Comparison of ENCODE assay signal across 8 mouse cellular contexts in the genomic region with DNA sequence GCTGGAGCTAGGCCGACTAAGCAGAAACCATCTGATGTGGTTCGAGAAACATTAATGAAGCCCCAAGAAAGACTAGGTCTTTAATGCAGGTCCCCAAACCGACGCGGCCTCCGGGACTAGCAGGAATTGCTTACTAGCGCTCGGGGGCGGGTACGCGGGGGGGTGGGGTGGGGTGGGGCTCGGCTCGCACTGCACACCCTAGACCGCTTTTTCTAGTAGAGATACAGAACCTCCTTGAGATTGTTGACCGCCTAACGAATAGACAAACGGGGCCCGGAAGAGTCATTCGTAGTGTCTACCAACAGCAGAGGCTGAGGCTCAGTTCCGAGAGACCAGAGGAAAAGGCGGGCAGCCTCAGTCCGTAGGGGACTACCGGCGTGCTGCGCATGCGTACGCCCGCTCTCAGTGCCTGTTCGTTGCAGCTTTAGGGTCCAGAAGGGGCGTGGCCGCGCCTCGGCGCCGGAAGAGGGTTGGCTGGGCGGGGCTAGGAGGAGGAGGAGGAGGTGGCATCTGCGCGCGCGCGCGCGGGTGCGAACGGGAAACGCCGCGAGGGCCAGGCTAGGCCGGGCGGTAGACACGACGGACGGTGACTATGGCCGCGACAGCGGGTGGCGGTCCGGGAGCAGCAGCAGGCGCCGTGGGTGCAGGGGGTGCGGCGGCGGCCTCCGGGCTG. TPM values are rescaled to one million over a fixed set of nuclear protein-coding genes. Genes with fewer than 3 reads are reported as not detected.
DNase-seq lines count a peak whose midpoint lies in the region; ATAC-seq lines count a peak whose summit lies in the region.

No protein-coding gene starts in this region.

- DNase-seq in MEL-GATA-1-ER (ENCODE audit: extremely low read depth, low read depth) = peak; percentile 91
- peak; percentile 99 for DNase-seq in cerebellum, adult 8-10 months
- DNase-seq in forelimb bud, embryonic 11.5 days (ENCODE audit: low read depth, low spot score) = peak; percentile 100
- DNase-seq in layer of hippocampus, adult 9-10 months (ENCODE audit: low spot score) = peak; percentile 93
- DNase-seq in ovary, postnatal 10 days (ENCODE audit: low spot score) = peak; percentile 96
- DNase-seq in thymus, postnatal 10 days (ENCODE audit: low spot score in 2 of 2) = peak; percentile 99 to 100

- peak overlapping the region; percentile 92 for H3K9ac ChIP-seq in lung, embryonic 16.5 days (ENCODE audit: low read length)

- WGBS in lung, embryonic 16.5 days = under 1% methylated on average over 61 of the region's 64 CpGs

- H3K27me3 ChIP-seq in lung, embryonic 16.5 days (ENCODE audit: control insufficient read depth, insufficient read depth, low read depth, low read length) = no peaks in the 10 kb centered on the region

- H3K27ac ChIP-seq in lung, embryonic 16.5 days (ENCODE audit: low read length) = peak overlapping the region; percentile 95

- peaks cover 11% of the 10 kb centered on the region for H3K36me3 ChIP-seq in lung, embryonic 16.5 days (ENCODE audit: control insufficient read depth, insufficient read depth, low read length)

- peak overlapping the region; percentile 74 for H3K4me2 ChIP-seq in lung, embryonic 16.5 days (ENCODE audit: low read depth, low read length)

- peaks cover 14% of the 10 kb centered on the region for H3K4me1 ChIP-seq in lung, embryonic 16.5 days (replicated peaks; ENCODE audit: control insufficient read depth, insufficient read depth, low read length)

- no peaks in the 10 kb centered on the region for H3K9me3 ChIP-seq in lung, embryonic 16.5 days (ENCODE audit: control insufficient read depth, low read length)

- peak; percentile 97 to 99 for ATAC-seq in hematopoietic stem cell, adult 5-6 weeks (replicated peaks in 1 of 2; ENCODE audit: insufficient read depth in 1 of 2, low FRiP score in 2 of 2, low TSS enrichment in 1 of 2, low read depth in 1 of 2, poor library complexity in 2 of 2, severe bottlenecking in 2 of 2)
- ATAC-seq in lung, embryonic 16.5 days (ENCODE audit: low read depth) = peak; percentile 99

- peak overlapping the region; percentile 87 for H3K4me3 ChIP-seq in lung, embryonic 16.5 days (ENCODE audit: low read length)

RNA-seq across cellular contexts. Expression of a gene that starts 14.0 kb away (rescaled TPM):
- 63.0 and 78.6 TPM in 2 replicates for total RNA-seq in hematopoietic stem cell, adult 5-6 weeks (2017)
- 117 and 119 TPM in 2 replicates for polyA plus RNA-seq in lung, embryonic 16.5 days (2015; fragmentation: Nextera tagmentation; extraction: Ambion mirVana)

RNA-seq across cellular contexts. Expression of a gene that starts 14.2 kb away (rescaled TPM):
- total RNA-seq in hematopoietic stem cell, adult 5-6 weeks (2017) = 90.3 and 92.9 TPM in 2 replicates
- polyA plus RNA-seq in lung, embryonic 16.5 days (2015; fragmentation: Nextera tagmentation; extraction: Ambion mirVana) = 86.0 and 87.1 TPM in 2 replicates

Comparison
In these comparisons a context has a peak if more than half of its experiments do, and no peak if none do; other contexts are left out.
1. Peak in every context shown above with its lines: DNase-seq, ATAC-seq, H3K4me3 ChIP-seq and H3K27ac ChIP-seq.